Mouse (Mus musculus) frontal cortex, adult (tissue): ENCODE results near the gene Hoxa9.

Experiments
- ATAC-seq: cut with Nextera tagmentation; 2 replicates; pipeline ENCODE4 v1.9.2; 2017; ENCODE audit warnings: mild to moderate bottlenecking, moderate library complexity, mixed read lengths; ENCODE audit not compliant: low TSS enrichment

Gene Hoxa9

DNA sequence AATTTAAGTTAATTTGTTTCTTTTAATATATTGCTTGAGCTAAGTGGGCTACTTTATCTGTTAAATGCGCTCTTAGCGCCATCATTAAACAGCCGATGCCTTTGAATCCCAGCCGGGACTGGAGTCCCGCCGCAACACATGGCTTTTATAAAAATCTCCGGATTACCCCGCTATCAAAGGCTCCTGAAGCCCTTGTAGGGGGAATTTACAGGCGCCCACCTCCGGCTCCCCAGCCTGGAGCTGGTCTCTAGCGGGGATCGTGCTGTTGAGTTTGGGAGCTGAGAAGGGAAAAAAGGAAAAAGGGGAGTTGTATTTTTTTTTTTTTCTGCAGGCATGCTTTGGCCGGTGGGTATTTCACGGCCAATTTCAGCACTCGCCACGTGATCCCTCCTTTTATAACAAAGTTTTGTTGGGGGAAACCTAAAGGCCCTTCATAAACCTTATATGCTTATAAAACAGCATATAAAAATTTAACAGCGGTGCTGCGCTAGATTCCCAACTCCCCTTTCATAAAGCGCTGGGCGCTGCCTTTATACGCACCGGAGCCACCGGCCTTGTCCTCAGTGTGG, 13.7 kb upstream of the Hoxa9 start:
- no peak for ATAC-seq

DNA sequence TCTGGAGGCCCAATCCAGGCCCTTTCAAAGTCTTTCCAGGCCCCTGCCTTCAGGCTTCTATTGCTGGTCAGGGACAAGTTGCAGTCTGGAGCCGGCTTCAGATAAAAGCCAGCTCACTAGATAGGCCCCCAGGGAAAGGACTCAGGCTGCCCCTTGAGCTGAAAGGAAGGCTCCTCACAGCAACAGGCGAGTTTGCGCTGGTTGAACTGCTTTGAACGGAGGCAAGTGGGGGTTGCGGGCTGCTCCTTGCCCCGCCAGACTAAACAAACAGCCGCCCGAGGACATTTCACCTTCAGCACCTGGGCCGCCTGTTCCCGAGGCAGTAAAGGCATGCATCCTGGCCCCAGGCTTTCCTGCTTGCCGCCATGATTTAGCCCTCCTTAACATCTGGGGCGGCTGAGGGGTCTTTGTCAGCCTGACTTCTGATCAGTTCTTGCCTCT, 12.8 kb upstream of the Hoxa9 start:
- no peak for ATAC-seq

- ATAC-seq: no peak
Measured at GRCm38 (mm10) chr6:52242801-52243332, 12.0 kb upstream of the Hoxa9 start.

DNA sequence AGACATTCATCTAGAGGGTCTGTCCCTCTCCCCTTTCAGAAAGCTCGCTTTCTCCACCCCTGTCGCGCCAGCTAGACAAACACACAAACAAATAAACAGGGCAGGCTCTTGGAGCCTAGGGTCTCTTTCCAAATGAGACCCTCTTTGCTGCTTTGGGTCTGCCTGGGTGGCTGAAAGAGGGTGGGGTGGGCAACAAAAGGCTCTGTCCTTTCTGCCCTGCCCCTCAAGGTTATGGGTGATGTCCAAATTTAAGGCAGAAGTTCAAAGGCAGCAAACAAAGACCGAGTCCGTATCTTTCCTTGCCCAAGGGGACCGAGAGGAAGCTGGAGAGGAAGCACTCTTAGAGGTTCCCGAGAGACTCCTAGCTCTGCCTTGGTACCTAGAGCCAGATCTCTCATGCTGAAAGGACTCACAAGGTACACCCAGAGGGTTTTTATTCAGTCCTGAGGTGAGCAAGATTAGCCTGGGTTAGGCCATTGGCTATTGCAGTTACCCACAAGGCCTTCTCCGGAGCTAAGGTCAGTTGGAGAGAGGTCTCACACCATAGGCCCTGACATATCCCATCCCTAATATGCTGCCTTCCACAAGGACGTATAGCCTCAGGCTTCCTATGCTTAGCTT, 10.2 kb upstream of the Hoxa9 start:
- no peak for ATAC-seq

DNA sequence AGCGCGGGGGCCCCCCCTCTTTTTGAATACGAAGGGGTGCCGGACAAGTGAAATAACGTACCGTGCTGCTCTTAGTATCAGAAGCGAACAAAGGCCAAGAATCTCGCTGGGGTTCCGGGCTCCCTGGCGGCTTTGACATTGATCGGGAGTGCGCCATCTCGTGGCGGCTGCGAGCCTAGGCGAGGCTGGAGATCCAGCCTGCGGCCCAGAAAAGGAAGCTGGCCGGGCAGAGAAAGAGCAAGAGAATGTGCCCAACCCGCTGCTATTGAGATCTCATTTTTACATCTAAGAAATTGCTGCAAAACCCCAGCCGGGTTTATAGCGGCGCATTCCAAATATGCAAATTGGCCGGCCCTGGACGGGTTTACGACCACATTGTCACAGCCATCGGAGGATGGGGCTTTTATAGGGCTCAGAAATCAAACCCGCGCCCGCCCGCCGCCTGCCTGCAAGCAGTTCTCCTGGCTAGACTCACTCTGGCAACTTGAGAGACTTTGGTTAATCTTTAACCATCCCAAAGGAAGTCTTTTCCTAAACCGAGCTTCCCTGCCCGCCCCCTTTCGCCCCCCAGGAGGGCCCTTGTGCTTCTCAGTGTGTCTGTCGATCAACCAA, 9.6 kb upstream of the Hoxa9 start, which contains the start of gene Hoxa10:
Hoxa10 (minus strand) TSS at position 466 of the 612 bp plus-strand sequence.
- ATAC-seq: no peak

GRCm38 (mm10) chr6:52239625-52240388, 8.9 kb upstream of the Hoxa9 start:
- no peak for ATAC-seq

DNA sequence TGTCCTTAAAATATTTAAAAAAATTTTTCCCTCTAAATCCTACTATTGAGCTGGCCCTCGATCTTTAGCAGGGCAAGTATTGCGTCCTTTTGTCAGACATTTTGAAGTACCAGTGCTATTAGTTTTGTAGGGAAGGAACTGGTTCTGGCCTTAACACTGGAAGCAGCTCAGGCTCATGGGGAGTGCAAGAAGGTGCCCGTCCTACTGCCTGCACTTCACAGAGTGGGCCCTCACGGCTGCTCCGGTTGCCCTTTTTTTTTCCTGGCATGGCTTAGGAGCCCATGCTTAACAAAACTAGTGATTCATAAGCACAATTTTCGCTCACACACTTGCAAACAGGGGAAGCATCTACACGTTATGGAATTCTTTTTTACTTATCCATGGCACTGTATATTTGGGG, 8.1 kb upstream of the Hoxa9 start:
- ATAC-seq: no peak

- no peak for ATAC-seq
Measured at GRCm38 (mm10) chr6:52238155-52238545, 7.3 kb upstream of the Hoxa9 start.

GRCm38 (mm10) chr6:52237346-52238154, 6.7 kb upstream of the Hoxa9 start:
- no peak for ATAC-seq

DNA sequence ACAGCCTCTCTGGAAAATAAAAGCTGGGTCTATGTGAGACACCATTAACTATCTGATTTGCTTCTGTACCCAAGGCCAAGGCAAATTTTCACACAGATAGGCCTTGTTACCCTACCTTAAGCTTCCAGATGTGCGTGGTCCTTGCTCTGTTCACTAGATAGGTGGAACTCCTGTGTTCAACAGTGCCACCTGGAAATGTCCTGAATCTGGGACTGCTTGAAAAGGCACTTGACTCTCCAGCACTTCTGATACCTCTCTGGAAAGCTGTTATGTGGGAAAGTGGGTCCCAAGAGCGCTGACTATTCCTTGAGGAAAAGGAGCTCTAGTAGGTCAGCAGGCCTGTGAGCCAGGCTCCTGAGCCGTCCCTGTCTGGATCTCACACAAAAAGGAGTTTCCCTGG, 5.9 kb upstream of the Hoxa9 start:
- ATAC-seq: no peak

- ATAC-seq: no peak
Measured at GRCm38 (mm10) chr6:52235866-52236265, 5.0 kb upstream of the Hoxa9 start.

- ATAC-seq: no peak
Measured at GRCm38 (mm10) chr6:52235267-52235666, 4.4 kb upstream of the Hoxa9 start.

DNA sequence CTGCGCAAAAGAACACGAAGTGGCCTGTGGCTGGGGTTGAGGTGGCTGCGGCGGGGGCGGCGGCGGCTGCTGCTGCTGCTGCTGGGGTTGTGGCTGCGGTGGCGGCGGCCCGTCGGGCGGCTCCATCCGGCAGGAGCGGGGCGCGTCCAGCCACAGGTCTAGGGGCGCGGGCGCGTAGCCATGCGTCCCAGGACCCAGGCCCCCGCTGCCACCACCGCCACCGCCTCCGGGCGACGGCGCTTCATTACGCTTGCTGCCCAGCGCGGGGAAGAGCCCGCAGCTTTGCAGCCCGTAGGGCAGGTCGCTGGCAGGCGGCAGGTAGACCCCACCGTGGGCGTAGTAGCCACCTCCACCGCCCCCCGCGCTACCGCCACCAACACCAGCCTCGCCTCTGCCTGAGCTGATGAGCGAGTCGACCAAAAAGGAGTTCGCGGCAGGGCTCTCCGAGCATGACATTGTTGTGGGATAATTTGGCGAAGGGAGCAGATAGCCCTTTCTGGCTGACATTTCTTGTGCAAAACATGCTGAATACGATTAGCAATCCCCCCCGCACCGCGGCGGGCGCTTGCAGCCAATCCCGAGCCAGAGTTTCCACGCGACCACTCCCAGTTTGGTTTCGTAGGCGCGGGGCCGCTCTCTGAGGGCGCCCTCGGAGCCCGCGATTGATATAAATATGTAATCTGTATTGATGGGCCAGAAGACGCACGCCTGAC, 3.7 kb upstream of the Hoxa9 start:
- ATAC-seq: no peak

GRCm38 (mm10) chr6:52233546-52234427, 2.9 kb upstream of the Hoxa9 start:
- no peak for ATAC-seq

GRCm38 (mm10) chr6:52232984-52233545, 2.2 kb upstream of the Hoxa9 start:
- ATAC-seq: no peak

- ATAC-seq: no peak
Measured at GRCm38 (mm10) chr6:52232568-52232965, 1.7 kb upstream of the Hoxa9 start.

GRCm38 (mm10) chr6:52231885-52232567, 1.1 kb upstream of the Hoxa9 start:
- no peak for ATAC-seq

DNA sequence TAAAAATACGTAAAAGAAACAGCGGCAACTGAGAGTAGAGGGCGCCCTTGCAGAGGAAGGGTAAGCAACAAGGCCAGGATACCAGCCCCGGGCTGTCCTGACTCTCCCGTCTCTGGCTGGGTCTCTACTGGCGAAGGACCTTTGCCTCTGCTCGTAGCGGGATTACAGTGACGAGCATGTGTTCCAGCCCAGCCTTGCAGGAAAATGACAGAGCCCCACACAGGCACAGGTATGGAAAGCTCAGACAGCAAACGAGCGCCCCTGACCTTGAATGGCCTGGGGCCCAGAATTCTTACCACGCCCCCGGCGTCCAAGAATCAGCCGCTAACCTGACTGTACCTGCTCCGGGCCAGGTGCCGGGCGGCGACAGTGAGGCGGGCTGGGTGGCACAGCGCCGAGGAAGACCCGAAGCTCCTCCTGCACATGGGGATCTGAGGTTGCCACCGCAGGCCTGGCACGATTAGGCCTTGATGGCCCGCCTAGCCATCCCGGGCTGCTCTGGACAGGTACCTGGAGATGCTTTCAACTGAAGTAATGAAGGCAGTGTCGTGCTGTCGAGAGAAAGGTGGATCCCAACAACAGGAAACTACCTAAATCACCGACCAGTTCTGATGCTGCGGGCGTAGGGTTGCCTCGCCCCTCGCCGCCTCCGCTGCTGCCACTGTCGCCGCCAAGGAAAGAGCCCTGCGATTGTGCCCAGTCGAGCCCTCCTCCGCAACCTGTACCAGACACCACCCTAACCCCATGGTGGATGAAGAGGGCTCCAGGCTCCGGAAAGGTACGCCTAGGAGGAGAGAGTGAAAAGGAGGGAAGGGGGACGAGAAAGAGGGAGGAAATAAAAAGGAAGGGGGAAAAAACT, 1.1 kb downstream of the Hoxa9 start:
- ATAC-seq: no peak
